Mouse (Mus musculus): ENCODE measurements around the gene Acox3. TPM values are rescaled to one million over a fixed set of nuclear protein-coding genes. Genes with fewer than 3 reads are reported as not detected.

The Acox3 gene
- polyA plus RNA-seq, 1 experiment from 2014 or later: 12.0 TPM

- no peaks in the 10 kb centered on the region for H3K36me3 ChIP-seq (ENCODE audit: control insufficient read depth, insufficient read depth, low read length)
- no peak overlapping the region for H3K4me2 ChIP-seq (ENCODE audit: low read length)
- H3K4me3 ChIP-seq (ENCODE audit: low read length): no peak overlapping the region
- ATAC-seq: no peak
- H3K27me3 ChIP-seq (replicated peaks; ENCODE audit: control insufficient read depth, insufficient read depth, low read length): no peaks in the 10 kb centered on the region
- no peaks in the 10 kb centered on the region for H3K4me1 ChIP-seq (ENCODE audit: control insufficient read depth, insufficient read depth, low read depth, low read length)
- H3K9ac ChIP-seq (ENCODE audit: low read depth, low read length): no peak overlapping the region
- H3K9me3 ChIP-seq (ENCODE audit: control insufficient read depth, low read length): no peaks in the 10 kb centered on the region
- WGBS: 93% methylated on average over 1 of the region's 1 CpGs
- no peak overlapping the region for H3K27ac ChIP-seq (ENCODE audit: low read depth, low read length)
Measured at GRCm38 (mm10) chr5:35646927-35647326, 64.1 kb downstream of the Acox3 start.

- Histone ChIP-seq H3K4me3 (ENCODE audit: low read length) (no peak overlapping the region), H3K4me1 (ENCODE audit: control insufficient read depth, insufficient read depth, low read depth, low read length) (no peaks in the 10 kb centered on the region), H3K9me3 (ENCODE audit: control insufficient read depth, low read length) (no peaks in the 10 kb centered on the region), H3K36me3 (ENCODE audit: control insufficient read depth, insufficient read depth, low read length) (no peaks in the 10 kb centered on the region), H3K27me3 (replicated peaks; ENCODE audit: control insufficient read depth, insufficient read depth, low read length) (no peaks in the 10 kb centered on the region), H3K9ac (ENCODE audit: low read depth, low read length) (no peak overlapping the region), H3K27ac (ENCODE audit: low read depth, low read length) (no peak overlapping the region), H3K4me2 (ENCODE audit: low read length) (no peak overlapping the region)
- 64% methylated on average over 4 of the region's 4 CpGs for WGBS
- ATAC-seq: no peak
Measured at GRCm38 (mm10) chr5:35647562-35647961, 64.7 kb downstream of the Acox3 start.

GRCm38 (mm10) chr5:35648230-35648629 lies 65.4 kb downstream of the Acox3 start:
- Histone ChIP-seq H3K27ac (ENCODE audit: low read depth, low read length) (no peak overlapping the region), H3K27me3 (replicated peaks; ENCODE audit: control insufficient read depth, insufficient read depth, low read length) (no peaks in the 10 kb centered on the region), H3K9me3 (ENCODE audit: control insufficient read depth, low read length) (no peaks in the 10 kb centered on the region), H3K36me3 (ENCODE audit: control insufficient read depth, insufficient read depth, low read length) (no peaks in the 10 kb centered on the region), H3K4me2 (ENCODE audit: low read length) (no peak overlapping the region), H3K9ac (ENCODE audit: low read depth, low read length) (no peak overlapping the region), H3K4me3 (ENCODE audit: low read length) (no peak overlapping the region), H3K4me1 (ENCODE audit: control insufficient read depth, insufficient read depth, low read depth, low read length) (no peaks in the 10 kb centered on the region)
- 64% methylated on average over 2 of the region's 2 CpGs for WGBS
- no peak for ATAC-seq

- Histone ChIP-seq H3K27me3 (replicated peaks; ENCODE audit: control insufficient read depth, insufficient read depth, low read length) (no peaks in the 10 kb centered on the region), H3K4me1 (ENCODE audit: control insufficient read depth, insufficient read depth, low read depth, low read length) (no peaks in the 10 kb centered on the region)
Measured at GRCm38 (mm10) chr5:35652319-35652718, 69.5 kb downstream of the Acox3 start.

GRCm38 (mm10) chr5:35652872-35653271 lies 70.0 kb downstream of the Acox3 start:
- no peak for ATAC-seq
- H3K9ac ChIP-seq (ENCODE audit: low read depth, low read length): no peak overlapping the region
- WGBS: 91% methylated on average over 13 of the region's 13 CpGs

More at GRCm38 (mm10) chr5:35652319-35652718, 69.5 kb downstream of the Acox3 start:
- Histone ChIP-seq H3K27ac (ENCODE audit: low read depth, low read length) (no peak overlapping the region), H3K9me3 (ENCODE audit: control insufficient read depth, low read length) (no peaks in the 10 kb centered on the region), H3K4me2 (ENCODE audit: low read length) (no peak overlapping the region), H3K36me3 (ENCODE audit: control insufficient read depth, insufficient read depth, low read length) (no peaks in the 10 kb centered on the region), H3K4me3 (ENCODE audit: low read length) (no peak overlapping the region), H3K9ac (ENCODE audit: low read depth, low read length) (no peak overlapping the region)
- no peak for ATAC-seq
- 83% methylated on average over 3 of the region's 3 CpGs for WGBS

GRCm38 (mm10) chr5:35653743-35654395 lies 71.0 kb downstream of the Acox3 start:
- H3K27me3 ChIP-seq (replicated peaks; ENCODE audit: control insufficient read depth, insufficient read depth, low read length): no peaks in the 10 kb centered on the region
- WGBS: 70% methylated on average over 9 of the region's 9 CpGs
- H3K36me3 ChIP-seq (ENCODE audit: control insufficient read depth, insufficient read depth, low read length): no peaks in the 10 kb centered on the region
- no peak overlapping the region for H3K27ac ChIP-seq (ENCODE audit: low read depth, low read length)
- H3K9me3 ChIP-seq (ENCODE audit: control insufficient read depth, low read length): no peaks in the 10 kb centered on the region
- no peaks in the 10 kb centered on the region for H3K4me1 ChIP-seq (ENCODE audit: control insufficient read depth, insufficient read depth, low read depth, low read length)
- H3K4me3 ChIP-seq (ENCODE audit: low read length): no peak overlapping the region
- no peak overlapping the region for H3K9ac ChIP-seq (ENCODE audit: low read depth, low read length)
- no peak overlapping the region for H3K4me2 ChIP-seq (ENCODE audit: low read length)
- no peak for ATAC-seq

More at GRCm38 (mm10) chr5:35652872-35653271, 70.0 kb downstream of the Acox3 start:
- Histone ChIP-seq H3K9me3 (ENCODE audit: control insufficient read depth, low read length) (no peaks in the 10 kb centered on the region), H3K4me3 (ENCODE audit: low read length) (no peak overlapping the region), H3K4me1 (ENCODE audit: control insufficient read depth, insufficient read depth, low read depth, low read length) (no peaks in the 10 kb centered on the region), H3K36me3 (ENCODE audit: control insufficient read depth, insufficient read depth, low read length) (no peaks in the 10 kb centered on the region), H3K4me2 (ENCODE audit: low read length) (no peak overlapping the region), H3K27me3 (replicated peaks; ENCODE audit: control insufficient read depth, insufficient read depth, low read length) (no peaks in the 10 kb centered on the region), H3K27ac (ENCODE audit: low read depth, low read length) (no peak overlapping the region)

GRCm38 (mm10) chr5:35655753-35656485 lies 73.1 kb downstream of the Acox3 start:
- H3K4me3 ChIP-seq (ENCODE audit: low read length): no peak overlapping the region
- H3K4me1 ChIP-seq (ENCODE audit: control insufficient read depth, insufficient read depth, low read depth, low read length): no peaks in the 10 kb centered on the region
- H3K4me2 ChIP-seq (ENCODE audit: low read length): no peak overlapping the region
- WGBS: 91% methylated on average over 10 of the region's 10 CpGs
- H3K27ac ChIP-seq (ENCODE audit: low read depth, low read length): no peak overlapping the region
- H3K27me3 ChIP-seq (replicated peaks; ENCODE audit: control insufficient read depth, insufficient read depth, low read length): no peaks in the 10 kb centered on the region
- H3K9me3 ChIP-seq (ENCODE audit: control insufficient read depth, low read length): no peaks in the 10 kb centered on the region
- H3K9ac ChIP-seq (ENCODE audit: low read depth, low read length): no peak overlapping the region
- H3K36me3 ChIP-seq (ENCODE audit: control insufficient read depth, insufficient read depth, low read length): no peaks in the 10 kb centered on the region
- no peak for ATAC-seq

- H3K4me1 ChIP-seq (ENCODE audit: control insufficient read depth, insufficient read depth, low read depth, low read length): no peaks in the 10 kb centered on the region
- no peak overlapping the region for H3K27ac ChIP-seq (ENCODE audit: low read depth, low read length)
- no peaks in the 10 kb centered on the region for H3K36me3 ChIP-seq (ENCODE audit: control insufficient read depth, insufficient read depth, low read length)
- no peak overlapping the region for H3K4me2 ChIP-seq (ENCODE audit: low read length)
- H3K4me3 ChIP-seq (ENCODE audit: low read length): no peak overlapping the region
- no peaks in the 10 kb centered on the region for H3K27me3 ChIP-seq (replicated peaks; ENCODE audit: control insufficient read depth, insufficient read depth, low read length)
- 66% methylated on average over 3 of the region's 3 CpGs for WGBS
- no peak overlapping the region for H3K9ac ChIP-seq (ENCODE audit: low read depth, low read length)
- ATAC-seq: no peak
- no peaks in the 10 kb centered on the region for H3K9me3 ChIP-seq (ENCODE audit: control insufficient read depth, low read length)
Measured at GRCm38 (mm10) chr5:35659503-35659902, 76.7 kb downstream of the Acox3 start.

- H3K4me3 ChIP-seq (ENCODE audit: low read length): no peak overlapping the region
- H3K27ac ChIP-seq (ENCODE audit: low read depth, low read length): no peak overlapping the region
- no peaks in the 10 kb centered on the region for H3K9me3 ChIP-seq (ENCODE audit: control insufficient read depth, low read length)
- no peaks in the 10 kb centered on the region for H3K27me3 ChIP-seq (replicated peaks; ENCODE audit: control insufficient read depth, insufficient read depth, low read length)
- WGBS: 76% methylated on average over 6 of the region's 6 CpGs
- no peaks in the 10 kb centered on the region for H3K36me3 ChIP-seq (ENCODE audit: control insufficient read depth, insufficient read depth, low read length)
- no peak overlapping the region for H3K4me2 ChIP-seq (ENCODE audit: low read length)
- ATAC-seq: no peak
- H3K9ac ChIP-seq (ENCODE audit: low read depth, low read length): no peak overlapping the region
- H3K4me1 ChIP-seq (ENCODE audit: control insufficient read depth, insufficient read depth, low read depth, low read length): no peaks in the 10 kb centered on the region
Measured at GRCm38 (mm10) chr5:35661210-35661609, 78.4 kb downstream of the Acox3 start.

Measured in hindbrain, embryonic 16.5 days (tissue).